Mouse (Mus musculus) adrenal gland, adult 18-20 months (tissue): Measurements from ENCODE around the gene Musk. TPM values are rescaled to one million over a fixed set of nuclear protein-coding genes. Genes with fewer than 3 reads are reported as not detected.

ENCODE experiments used
- DNase-seq, 2 experiments: peaks; one replicate each; pipeline ENCODE4 v3.0.0; 2021 to 2022; ENCODE audit warnings: low spot score in 2 of 2
- total RNA-seq, 2 experiments: library from RNA; stranded (reverse); gene quantifications; 1 replicate in 1 of 2; 2 replicates in 1 of 2; pipeline ENCODE4 v1.2.3; 2021

Gene Musk
- total RNA-seq, 2 experiments from 2014 or later: 0.46 to 0.80 TPM

DNA sequence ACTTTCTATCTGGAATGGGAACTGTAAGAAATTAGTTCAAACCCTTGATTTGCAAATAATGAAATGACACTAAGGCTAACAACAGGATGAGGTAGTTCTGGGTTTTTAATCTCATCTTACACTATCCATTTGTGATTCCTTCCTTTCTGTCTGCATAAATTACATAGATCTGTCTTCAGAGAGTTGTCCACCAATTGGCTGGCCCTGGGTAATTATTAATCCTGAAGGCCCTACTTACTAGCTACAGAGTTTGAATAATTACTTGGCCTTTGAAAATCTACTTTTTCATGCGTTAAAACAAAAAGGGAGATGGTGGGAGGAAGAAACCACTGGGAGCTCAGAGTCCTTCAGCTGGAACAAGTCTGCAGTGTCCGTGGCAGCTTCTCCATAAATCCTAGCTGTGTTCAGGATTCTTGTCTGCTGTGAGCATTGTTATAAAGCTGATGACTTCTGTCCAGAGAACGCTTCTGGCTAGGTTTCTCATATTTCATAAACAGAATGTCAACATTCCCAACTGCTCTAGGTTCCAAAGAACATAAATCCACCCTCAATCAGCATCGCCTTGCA is 29.3 kb downstream of the Musk start:
- DNase-seq: no peak

DNA sequence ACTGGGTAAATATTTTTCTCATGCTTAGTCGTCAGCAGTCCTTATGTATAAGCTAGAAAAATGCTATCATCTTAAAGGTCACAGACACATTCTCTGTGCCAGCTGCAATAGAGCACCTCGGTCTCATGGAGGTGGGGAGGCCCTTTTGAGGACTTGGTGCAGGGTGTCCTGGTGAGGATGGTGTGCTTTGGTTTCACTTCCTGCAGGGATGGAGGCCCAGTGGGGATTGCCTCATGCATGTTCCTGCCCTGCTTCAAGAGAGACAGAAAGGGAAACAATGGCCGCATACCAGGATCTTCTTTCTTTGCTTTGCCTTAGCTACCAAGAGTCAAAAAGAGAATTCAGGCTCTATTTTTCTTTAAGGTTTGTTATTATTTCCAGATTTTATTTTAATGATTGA is 31.8 kb downstream of the Musk start:
- DNase-seq: no peak

- DNase-seq: no peak
Observed at GRCm38 (mm10) chr4:58320293-58320692, 34.5 kb downstream of the Musk start.

DNA sequence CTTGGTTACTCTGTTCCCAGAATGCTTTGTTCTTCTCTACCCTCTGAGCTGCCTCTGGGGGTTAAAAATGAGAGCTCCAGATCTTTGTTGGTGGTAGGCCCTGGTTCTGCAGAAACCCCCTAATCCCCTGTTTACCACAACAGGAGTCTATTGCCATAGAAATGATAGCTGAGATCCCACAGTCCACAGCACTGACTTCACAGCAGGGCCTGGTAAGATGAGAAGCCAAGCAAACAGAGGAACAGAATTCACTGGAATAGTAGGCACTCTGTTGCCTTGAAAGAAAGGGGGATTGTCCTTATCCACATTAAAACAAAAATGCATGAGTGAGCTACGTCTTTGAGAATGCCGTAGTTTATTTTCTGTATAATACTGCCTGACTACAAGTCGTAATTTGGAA is 41.0 kb downstream of the Musk start:
- no peak for DNase-seq

DNA sequence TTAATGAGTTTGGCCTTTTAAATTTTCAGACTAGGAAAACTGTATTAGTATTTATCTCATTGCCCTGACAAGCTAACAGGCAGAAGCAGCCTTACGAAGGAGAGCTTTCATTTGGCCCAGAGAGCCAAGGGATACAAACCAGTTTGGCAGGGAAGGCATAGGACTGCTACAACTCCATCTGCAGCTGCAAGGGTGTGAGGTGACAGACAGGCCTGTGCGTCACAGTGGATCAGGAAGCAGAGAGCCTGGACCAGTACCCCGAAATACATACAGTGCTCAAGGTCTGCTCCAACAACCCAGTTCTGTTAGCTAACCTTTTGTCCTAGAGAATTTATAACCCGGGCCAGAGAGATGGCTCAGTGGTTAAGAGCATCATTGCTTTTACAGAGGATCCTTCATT is 42.5 kb downstream of the Musk start:
- DNase-seq: no peak

GRCm38 (mm10) chr4:58330016-58330415 is 44.3 kb downstream of the Musk start:
- no peak for DNase-seq

- no peak for DNase-seq
Observed at GRCm38 (mm10) chr4:58330864-58331638, 45.3 kb downstream of the Musk start.

DNA sequence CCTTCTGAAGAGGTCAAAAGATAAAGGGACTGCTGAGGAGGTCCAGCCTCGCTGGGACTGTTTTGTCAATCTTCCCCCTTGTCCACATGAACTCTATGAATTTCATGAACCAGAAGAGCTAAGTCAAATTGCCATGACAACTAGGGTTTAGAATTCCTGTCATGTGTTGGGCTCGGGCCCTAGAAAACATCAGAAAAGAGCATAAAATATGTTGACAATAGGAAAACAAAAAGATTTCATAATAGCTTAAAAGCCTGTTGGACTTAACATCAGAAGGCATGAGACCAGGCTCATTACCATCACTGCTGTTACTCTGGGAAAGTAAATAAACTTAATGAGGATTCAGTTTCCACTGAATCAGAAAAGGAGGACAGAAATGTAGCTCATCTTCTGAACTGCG is 46.6 kb downstream of the Musk start:
- no peak for DNase-seq

GRCm38 (mm10) chr4:58336227-58336626 is 50.5 kb downstream of the Musk start:
- no peak for DNase-seq

GRCm38 (mm10) chr4:58339226-58339625 is 53.5 kb downstream of the Musk start:
- no peak for DNase-seq

DNA sequence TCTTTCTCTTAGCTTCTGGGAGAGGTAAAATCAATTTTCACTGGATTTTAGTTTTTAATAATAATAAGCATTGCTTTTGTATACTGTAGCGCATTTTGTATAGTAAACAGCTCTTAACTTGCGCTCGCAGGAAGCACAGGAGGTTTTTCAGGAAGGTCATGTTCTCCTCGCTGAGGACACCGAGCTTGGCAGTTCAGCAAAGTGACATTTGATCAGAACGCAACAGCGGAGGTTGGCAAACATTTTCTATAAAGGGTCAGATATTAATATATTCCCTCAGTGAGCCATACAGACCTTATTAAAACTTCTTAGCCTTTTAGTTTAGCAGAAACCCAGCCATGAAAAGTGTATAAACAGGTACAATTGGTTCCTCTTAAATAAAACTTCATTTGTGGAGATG is 64.4 kb downstream of the Musk start:
- no peak for DNase-seq

DNA sequence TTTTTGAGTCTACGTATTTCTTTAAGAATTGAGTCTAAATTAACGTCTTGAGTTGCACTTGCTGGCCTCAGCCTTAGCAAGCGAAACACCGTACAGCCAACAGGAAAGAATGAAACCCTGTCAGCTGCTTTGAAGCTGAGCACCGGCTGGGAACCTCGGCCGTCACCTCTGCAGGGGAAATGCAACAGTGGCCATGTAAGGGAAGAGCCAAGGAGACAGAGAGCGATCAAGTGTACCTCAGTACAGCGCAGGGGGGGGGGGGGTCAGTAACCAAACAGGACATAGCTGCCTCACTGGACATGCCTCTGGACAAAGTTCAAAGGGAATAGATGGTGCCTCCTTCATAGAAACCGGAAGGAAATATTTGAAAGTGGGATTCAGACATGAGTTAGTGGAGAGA is 65.4 kb downstream of the Musk start:
- no peak for DNase-seq

DNA sequence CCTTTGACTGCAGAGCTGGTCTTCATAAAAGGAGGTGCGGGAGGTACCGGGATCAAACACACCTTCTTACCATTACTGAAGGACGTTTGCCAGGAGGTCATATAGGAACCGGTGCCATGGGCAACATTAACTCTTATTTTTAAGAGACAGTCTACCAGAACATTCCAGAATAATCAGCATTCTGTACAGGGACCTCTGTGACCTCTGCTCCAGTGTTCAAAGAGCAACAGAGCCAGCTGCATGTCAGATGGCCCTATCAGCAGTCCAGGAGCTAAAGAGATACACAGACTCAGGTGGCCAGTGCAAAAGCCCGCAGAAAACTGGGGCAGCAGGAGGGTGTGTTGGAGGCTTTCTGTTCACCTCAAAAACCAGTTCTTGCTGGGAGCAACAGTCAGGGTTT is 65.8 kb downstream of the Musk start:
- DNase-seq: no peak

- DNase-seq: no peak
Observed at GRCm38 (mm10) chr4:58358996-58359395, 73.2 kb downstream of the Musk start.

GRCm38 (mm10) chr4:58365321-58365720 is 79.6 kb downstream of the Musk start:
- no peak for DNase-seq

DNA sequence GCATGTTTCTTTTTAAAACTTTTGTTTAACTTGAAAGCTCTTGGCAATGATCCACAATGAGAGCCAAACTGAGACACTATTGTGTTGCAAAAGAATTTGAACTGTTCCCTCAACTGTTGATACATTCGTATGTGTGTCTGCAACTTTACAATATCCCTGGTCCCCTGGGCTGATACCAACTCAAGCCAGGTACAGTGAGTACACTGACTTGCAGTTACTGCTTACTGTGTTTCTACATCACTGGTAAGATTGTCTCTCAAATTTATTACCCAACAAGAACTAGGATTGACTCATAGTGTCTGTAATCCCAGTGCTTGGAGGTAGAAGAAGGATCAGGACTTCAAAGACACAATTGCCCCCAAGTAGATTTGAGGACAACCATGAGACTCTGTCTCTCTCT is 85.3 kb downstream of the Musk start:
- DNase-seq: no peak

DNA sequence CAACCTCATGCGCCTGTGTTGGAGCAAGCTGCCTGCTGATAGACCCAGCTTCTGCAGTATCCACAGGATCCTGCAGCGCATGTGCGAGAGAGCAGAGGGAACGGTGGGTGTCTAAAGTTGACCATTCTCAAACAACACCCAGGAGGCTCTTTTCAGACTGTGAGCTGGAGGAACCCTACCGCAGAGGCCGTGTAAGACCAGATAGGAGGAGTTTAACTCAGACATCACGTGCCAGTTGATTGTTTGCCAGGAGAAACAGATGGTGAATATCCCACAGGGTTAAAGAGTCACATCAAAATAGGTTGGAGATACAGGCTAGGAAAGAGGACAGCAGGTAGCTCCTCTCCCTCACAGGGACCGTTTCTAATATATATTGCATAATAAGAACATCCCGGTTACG is 87.8 kb downstream of the Musk start:
- no peak for DNase-seq

GRCm38 (mm10) chr4:58374141-58374870 is 88.5 kb downstream of the Musk start:
- peak; percentile 33 to 51 for DNase-seq

DNA sequence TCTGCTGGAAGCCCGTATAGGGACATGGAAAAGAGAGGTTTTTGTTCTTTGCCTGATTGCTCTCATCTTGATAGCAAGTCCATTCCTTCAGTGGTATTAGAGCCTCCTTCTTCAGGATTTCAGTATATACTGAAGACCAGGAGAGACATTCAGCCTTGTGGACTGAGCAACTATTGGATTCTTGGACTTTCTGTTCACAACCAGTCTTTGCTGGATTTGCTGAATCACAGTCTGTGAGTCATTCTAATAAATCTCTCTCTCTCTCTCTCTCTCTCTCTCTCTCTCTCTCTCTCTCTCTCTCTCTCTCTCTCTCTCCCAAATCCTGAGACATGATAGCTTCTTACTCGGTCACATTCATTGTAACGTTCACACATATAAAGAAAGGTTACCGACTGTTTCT is 93.4 kb downstream of the Musk start:
- no peak for DNase-seq

DNA sequence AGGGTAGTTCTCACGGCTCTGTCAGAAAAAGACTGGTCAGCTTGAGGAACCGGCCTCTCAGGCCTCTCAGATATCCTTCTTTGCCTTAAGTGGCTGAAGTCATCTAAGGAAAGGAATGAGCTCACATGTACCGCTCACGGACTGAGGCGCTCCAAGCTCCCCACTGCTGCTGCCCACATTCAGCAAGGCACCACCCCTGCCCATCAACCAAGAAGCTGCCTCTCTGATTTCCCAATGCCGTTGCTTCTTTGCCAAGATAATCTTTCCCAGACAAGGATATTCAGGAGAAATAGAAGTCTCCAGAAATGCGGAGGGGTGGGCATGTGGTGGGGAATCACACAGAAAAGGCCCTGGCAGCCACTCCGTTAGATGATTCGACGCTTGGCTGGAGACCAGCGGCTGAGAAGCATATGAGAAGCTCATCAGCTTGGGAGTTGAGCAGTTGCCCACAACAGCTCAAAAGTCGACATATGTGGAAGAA is 115.1 kb downstream of the Musk start:
- no peak for DNase-seq

- no peak for DNase-seq
Observed at GRCm38 (mm10) chr4:58401973-58402501, 116.3 kb downstream of the Musk start.
